Mouse (Mus musculus): ENCODE results near the gene Rhob. TPM values are rescaled to one million over a fixed set of nuclear protein-coding genes. Genes with fewer than 3 reads are reported as not detected.

Gene Rhob
- polyA plus RNA-seq (2015; fragmentation: Nextera tagmentation; extraction: Ambion mirVana) = 96.4 and 102 TPM in 2 replicates

DNA sequence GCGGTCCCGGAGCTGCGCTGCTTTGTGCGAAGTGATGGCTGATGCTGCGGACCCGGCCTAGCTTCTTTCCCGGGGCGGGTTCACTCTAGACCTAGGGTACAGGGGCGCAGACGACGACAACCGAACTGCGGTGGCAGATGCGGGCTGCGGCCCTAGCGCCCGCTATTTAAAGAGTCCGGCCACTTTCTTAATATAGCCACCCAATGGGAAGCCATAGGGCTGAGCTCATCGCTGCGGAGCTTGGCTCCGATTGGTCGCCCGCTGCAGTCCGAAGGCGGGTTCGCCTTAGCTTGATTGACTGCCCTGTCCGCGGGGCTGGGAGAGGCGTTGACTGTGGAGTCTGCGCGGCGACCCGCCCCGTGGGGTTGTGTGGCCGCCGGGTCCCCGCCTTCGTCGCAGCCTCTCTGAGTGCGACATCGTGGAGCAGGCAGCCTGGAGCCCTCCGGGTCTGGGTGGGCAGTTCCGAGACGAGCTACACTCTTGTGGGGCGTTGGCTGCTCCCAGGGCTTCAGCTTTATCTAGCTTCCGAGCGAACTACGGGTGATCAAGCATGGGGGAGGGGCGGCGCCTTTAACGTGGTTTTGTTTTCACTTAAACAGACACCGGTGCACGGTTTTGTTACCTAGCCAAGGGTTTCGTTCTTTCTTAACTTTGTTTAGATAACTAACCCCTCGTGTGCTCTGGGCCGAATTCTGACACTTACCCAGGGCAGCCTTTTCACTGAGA lies at the start of gene Rhob:
TSS of gene Rhob (minus strand) at position 139 of the 726 bp plus-strand sequence.

Other genes with a start within 250 kb of the Rhob start
- 0.25 and 0.32 TPM in 2 replicates for gene Gdf7, start 198.1 kb downstream of the Rhob start, polyA plus RNA-seq (2015; fragmentation: Nextera tagmentation; extraction: Ambion mirVana)
- 7.2 and 7.8 TPM in 2 replicates for gene Hs1bp3, start 186.6 kb downstream of the Rhob start, polyA plus RNA-seq (2015; fragmentation: Nextera tagmentation; extraction: Ambion mirVana)
- gene Slc7a15, start 99.1 kb upstream of the Rhob start, polyA plus RNA-seq (2015; fragmentation: Nextera tagmentation; extraction: Ambion mirVana) = not detected in 2 replicates
- 29.2 and 30.4 TPM in 2 replicates for gene Pum2, start 174.1 kb upstream of the Rhob start, polyA plus RNA-seq (2015; fragmentation: Nextera tagmentation; extraction: Ambion mirVana)